Mouse (Mus musculus) heart, postnatal 10 days (tissue): ENCODE measurements at regions not wholly inside any gene's neighbourhood (a gene's known extent, or its start where the extent isn't known, plus 50 kb on each side); places are given as distances from the start of the nearest gene placed in this dataset.
A peak's percentile ranks its signal among the peaks of the same experiment; 100 is the strongest.

Source experiments
- DNase-seq, 2 experiments: peaks; one replicate each; pipeline ENCODE4 v3.0.0; 2021
- intact Hi-C: fragments of 180-260 bp; cut with DNase I; formaldehyde crosslinking; loops from one replicate; pipeline ENCODE4 v1.15.1; 2025

- intact Hi-C loops, result no loop called here
- no peak for DNase-seq
These were observed 285.4 kb upstream of the Kcnab2 start for GRCm38 (mm10) chr4:152763116-152763515.

- intact Hi-C loops, result no loop called here
These were observed 284.9 kb upstream of the Kcnab2 start for GRCm38 (mm10) chr4:152762576-152762975.

GRCm38 (mm10) chr4:152757191-152757590, 279.5 kb upstream of the Kcnab2 start:
- intact Hi-C loops, result no loop called here
- DNase-seq, result no peak

More at GRCm38 (mm10) chr4:152762576-152762975, 284.9 kb upstream of the Kcnab2 start:
- no peak for DNase-seq

GRCm38 (mm10) chr4:152756535-152756934, 278.9 kb upstream of the Kcnab2 start:
- intact Hi-C loops, result no loop called here
- peak; percentile 16 to 25 for DNase-seq

- no peak for DNase-seq
- intact Hi-C loops, result no loop called here
These were observed 278.1 kb upstream of the Kcnab2 start for GRCm38 (mm10) chr4:152755756-152756155.

- DNase-seq, result no peak
- intact Hi-C loops, result no loop called here
These were observed 266.7 kb upstream of the Kcnab2 start for GRCm38 (mm10) chr4:152744366-152744765.

- DNase-seq, result no peak
- intact Hi-C loops, result no loop called here
These were observed 255.3 kb upstream of the Kcnab2 start for GRCm38 (mm10) chr4:152733017-152733416.

- intact Hi-C loops, result no loop called here
- DNase-seq, result no peak
These were observed 254.3 kb upstream of the Kcnab2 start for GRCm38 (mm10) chr4:152731988-152732387.

GRCm38 (mm10) chr4:152731082-152731720, 253.5 kb upstream of the Kcnab2 start:
- intact Hi-C loops, result no loop called here
- DNase-seq, result no peak

- DNase-seq, result no peak
- intact Hi-C loops, result no loop called here
These were observed 251.8 kb upstream of the Kcnab2 start for GRCm38 (mm10) chr4:152729421-152729820.

GRCm38 (mm10) chr4:152725881-152726280, 248.2 kb upstream of the Kcnab2 start:
- intact Hi-C loops, result no loop called here
- DNase-seq, result no peak

GRCm38 (mm10) chr4:152725423-152725822, 247.8 kb upstream of the Kcnab2 start:
- DNase-seq, result no peak
- intact Hi-C loops, result no loop called here

GRCm38 (mm10) chr4:152724741-152725140, 247.1 kb upstream of the Kcnab2 start:
- no peak for DNase-seq
- intact Hi-C loops, result no loop called here

GRCm38 (mm10) chr4:152724026-152724425, 246.4 kb upstream of the Kcnab2 start:
- intact Hi-C loops, result no loop called here
- no peak for DNase-seq

GRCm38 (mm10) chr4:152720528-152720927, 242.9 kb upstream of the Kcnab2 start:
- intact Hi-C loops, result no loop called here

GRCm38 (mm10) chr4:152719416-152720127, 241.9 kb upstream of the Kcnab2 start:
- intact Hi-C loops, result no loop called here
- no peak for DNase-seq

More at GRCm38 (mm10) chr4:152720528-152720927, 242.9 kb upstream of the Kcnab2 start:
- no peak for DNase-seq

- peak in 1 of 2 experiments; percentile 12 for DNase-seq
- intact Hi-C loops, result no loop called here
These were observed 232.7 kb upstream of the Kcnab2 start for GRCm38 (mm10) chr4:152710339-152710738.

GRCm38 (mm10) chr4:152700217-152700616, 222.5 kb upstream of the Kcnab2 start:
- DNase-seq, result no peak
- intact Hi-C loops, result no loop called here

GRCm38 (mm10) chr4:152697247-152697960, 219.7 kb upstream of the Kcnab2 start:
- peak; percentile 29 to 31 for DNase-seq
- intact Hi-C loops, result no loop called here

- no peak for DNase-seq
- intact Hi-C loops, result no loop called here
These were observed 214.1 kb upstream of the Kcnab2 start for GRCm38 (mm10) chr4:152691735-152692134.

GRCm38 (mm10) chr4:152691302-152691701, 213.6 kb upstream of the Kcnab2 start:
- no peak for DNase-seq
- intact Hi-C loops, result no loop called here

- intact Hi-C loops, result no loop called here
These were observed 213.1 kb upstream of the Kcnab2 start for GRCm38 (mm10) chr4:152690766-152691165.

More at GRCm38 (mm10) chr4:152690766-152691165, 213.1 kb upstream of the Kcnab2 start:
- DNase-seq, result no peak
